Mouse (Mus musculus) olfactory bulb, adult 2 months (tissue): ENCODE results near the gene Cfap161.

Experiments used
- CTCF ChIP-seq: fragments of 200-500 bp; IDR thresholded peaks from 2 replicates; pipeline ENCODE4 v1.5.1; 2012; ENCODE audit warnings: low read depth, mild to moderate bottlenecking, low read length, moderate library complexity; ENCODE audit not compliant: insufficient read depth
- POLR2A ChIP-seq: fragments of 200-500 bp; IDR thresholded peaks from 2 replicates; pipeline ENCODE4 v1.6.1; 2012; ENCODE audit warnings: mild to moderate bottlenecking, low read depth, low read length, moderate library complexity; ENCODE audit not compliant: insufficient read depth

- peak; percentile 20; the same call in 1 of the 2 replicates for TF ChIP-seq CTCF
- TF ChIP-seq POLR2A = no peak
These were observed 7.8 kb upstream of the Cfap161 start for GRCm38 (mm10) chr7:83802509-83802908.
